Mouse (Mus musculus): Measurements from ENCODE around the gene Atp5d. TPM values are rescaled to one million over a fixed set of nuclear protein-coding genes. Genes with fewer than 3 reads are reported as not detected.

Atp5d gene
- polyA plus RNA-seq (2011; ENCODE audit: insufficient read depth, insufficient read length, low read depth, missing spikeins): 242 and 255 TPM in 2 replicates

GRCm38 (mm10) chr10:80138553-80139438, at the start of gene Atp5d:
Gene Atp5d (plus strand): TSS chr10:80138632.
- peak within 1 kb of the TSS; percentile 84 for H3K4me3 ChIP-seq (ENCODE audit: low read depth, low read length)
- no peaks in the 10 kb centered on the region for H3K9me3 ChIP-seq (replicated peaks; ENCODE audit: control insufficient read depth, insufficient read depth, low read length, poor library complexity, severe bottlenecking)
- peak; percentile 79 for TF ChIP-seq POLR2A (IDR thresholded peaks at IDR 0.05; ENCODE audit: insufficient read depth, low read length)
- no peak for TF ChIP-seq CTCF (IDR thresholded peaks at IDR 0.05; ENCODE audit: low read depth, low read length)
- TF ChIP-seq EP300 (IDR thresholded peaks at IDR 0.05; ENCODE audit: insufficient read depth, low read depth, low read length): 0 out of 2 replicates have a peak, but pooled peaks have one; percentile 24
- H3K27ac ChIP-seq (ENCODE audit: insufficient read depth, low read length): peak within 1 kb of the TSS; percentile 19; the same call in 1 of the 2 replicates
- no peaks in the 10 kb centered on the region for H3K4me1 ChIP-seq (ENCODE audit: control insufficient read depth, insufficient read depth, low read length)
- H3K9ac ChIP-seq (ENCODE audit: low read depth, poor library complexity, severe bottlenecking): peak within 1 kb of the TSS; percentile 75
- H3K36me3 ChIP-seq (ENCODE audit: control insufficient read depth, insufficient read depth, low read length, poor library complexity, severe bottlenecking): peaks cover 5% of the 10 kb centered on the region
- no peaks in the 10 kb centered on the region for H3K27me3 ChIP-seq (ENCODE audit: control insufficient read depth, insufficient read depth, low read length, poor library complexity, severe bottlenecking)

GRCm38 (mm10) chr10:80089146-80089545, 49.3 kb upstream of the Atp5d start:
- H3K36me3 ChIP-seq (ENCODE audit: control insufficient read depth, insufficient read depth, low read length, poor library complexity, severe bottlenecking): no peaks in the 10 kb centered on the region; the same call in 1 of the 2 replicates
- H3K4me3 ChIP-seq (ENCODE audit: low read depth, low read length): no peak overlapping the region
- H3K27ac ChIP-seq (ENCODE audit: insufficient read depth, low read length): no peak overlapping the region
- H3K27me3 ChIP-seq (ENCODE audit: control insufficient read depth, insufficient read depth, low read length, poor library complexity, severe bottlenecking): no peaks in the 10 kb centered on the region
- H3K9me3 ChIP-seq (replicated peaks; ENCODE audit: control insufficient read depth, insufficient read depth, low read length, poor library complexity, severe bottlenecking): no peaks in the 10 kb centered on the region
- no peak overlapping the region for H3K9ac ChIP-seq (ENCODE audit: low read depth, poor library complexity, severe bottlenecking)
- H3K4me1 ChIP-seq (ENCODE audit: control insufficient read depth, insufficient read depth, low read length): no peaks in the 10 kb centered on the region
- no peak for TF ChIP-seq EP300 (IDR thresholded peaks at IDR 0.05; ENCODE audit: insufficient read depth, low read depth, low read length)
- no peak for TF ChIP-seq POLR2A (IDR thresholded peaks at IDR 0.05; ENCODE audit: insufficient read depth, low read length)
- TF ChIP-seq CTCF (IDR thresholded peaks at IDR 0.05; ENCODE audit: low read depth, low read length): peak; percentile 6

- Histone ChIP-seq H3K36me3 (ENCODE audit: control insufficient read depth, insufficient read depth, low read length, poor library complexity, severe bottlenecking) (no peaks in the 10 kb centered on the region), H3K4me3 (ENCODE audit: low read depth, low read length) (no peak overlapping the region), H3K27me3 (ENCODE audit: control insufficient read depth, insufficient read depth, low read length, poor library complexity, severe bottlenecking) (no peaks in the 10 kb centered on the region), H3K27ac (ENCODE audit: insufficient read depth, low read length) (no peak overlapping the region), H3K9me3 (replicated peaks; ENCODE audit: control insufficient read depth, insufficient read depth, low read length, poor library complexity, severe bottlenecking) (no peaks in the 10 kb centered on the region), H3K9ac (ENCODE audit: low read depth, poor library complexity, severe bottlenecking) (no peak overlapping the region), H3K4me1 (ENCODE audit: control insufficient read depth, insufficient read depth, low read length) (no peaks in the 10 kb centered on the region)
- TF ChIP-seq POLR2A (IDR thresholded peaks at IDR 0.05; ENCODE audit: insufficient read depth, low read length) (no peak), CTCF (IDR thresholded peaks at IDR 0.05; ENCODE audit: low read depth, low read length) (no peak), EP300 (IDR thresholded peaks at IDR 0.05; ENCODE audit: insufficient read depth, low read depth, low read length) (no peak)
These were observed 46.9 kb upstream of the Atp5d start for GRCm38 (mm10) chr10:80091527-80091926.

GRCm38 (mm10) chr10:80092690-80093089, 45.7 kb upstream of the Atp5d start:
- Histone ChIP-seq H3K9me3 (replicated peaks; ENCODE audit: control insufficient read depth, insufficient read depth, low read length, poor library complexity, severe bottlenecking) (no peaks in the 10 kb centered on the region), H3K4me3 (ENCODE audit: low read depth, low read length) (no peak overlapping the region), H3K9ac (ENCODE audit: low read depth, poor library complexity, severe bottlenecking) (no peak overlapping the region), H3K36me3 (ENCODE audit: control insufficient read depth, insufficient read depth, low read length, poor library complexity, severe bottlenecking) (no peaks in the 10 kb centered on the region), H3K27me3 (ENCODE audit: control insufficient read depth, insufficient read depth, low read length, poor library complexity, severe bottlenecking) (no peaks in the 10 kb centered on the region), H3K4me1 (ENCODE audit: control insufficient read depth, insufficient read depth, low read length) (peaks cover 1% of the 10 kb centered on the region), H3K27ac (ENCODE audit: insufficient read depth, low read length) (no peak overlapping the region)
- TF ChIP-seq CTCF (IDR thresholded peaks at IDR 0.05; ENCODE audit: low read depth, low read length) (no peak), EP300 (IDR thresholded peaks at IDR 0.05; ENCODE audit: insufficient read depth, low read depth, low read length) (no peak), POLR2A (IDR thresholded peaks at IDR 0.05; ENCODE audit: insufficient read depth, low read length) (no peak)

- Histone ChIP-seq H3K27me3 (ENCODE audit: control insufficient read depth, insufficient read depth, low read length, poor library complexity, severe bottlenecking) (no peaks in the 10 kb centered on the region), H3K9ac (ENCODE audit: low read depth, poor library complexity, severe bottlenecking) (no peak overlapping the region), H3K9me3 (replicated peaks; ENCODE audit: control insufficient read depth, insufficient read depth, low read length, poor library complexity, severe bottlenecking) (no peaks in the 10 kb centered on the region), H3K4me3 (ENCODE audit: low read depth, low read length) (no peak overlapping the region), H3K27ac (ENCODE audit: insufficient read depth, low read length) (no peak overlapping the region), H3K4me1 (ENCODE audit: control insufficient read depth, insufficient read depth, low read length) (peaks cover 6% of the 10 kb centered on the region), H3K36me3 (ENCODE audit: control insufficient read depth, insufficient read depth, low read length, poor library complexity, severe bottlenecking) (no peaks in the 10 kb centered on the region)
- no peak for TF ChIP-seq POLR2A (IDR thresholded peaks at IDR 0.05; ENCODE audit: insufficient read depth, low read length)
- no peak for TF ChIP-seq CTCF (IDR thresholded peaks at IDR 0.05; ENCODE audit: low read depth, low read length)
- TF ChIP-seq EP300 (IDR thresholded peaks at IDR 0.05; ENCODE audit: insufficient read depth, low read depth, low read length): no peak
These were observed 44.3 kb upstream of the Atp5d start for GRCm38 (mm10) chr10:80094085-80094484.

- H3K4me3 ChIP-seq (ENCODE audit: low read depth, low read length): no peak overlapping the region
- TF ChIP-seq POLR2A (IDR thresholded peaks at IDR 0.05; ENCODE audit: insufficient read depth, low read length) (no peak), CTCF (IDR thresholded peaks at IDR 0.05; ENCODE audit: low read depth, low read length) (no peak), EP300 (IDR thresholded peaks at IDR 0.05; ENCODE audit: insufficient read depth, low read depth, low read length) (no peak)
- no peaks in the 10 kb centered on the region for H3K36me3 ChIP-seq (ENCODE audit: control insufficient read depth, insufficient read depth, low read length, poor library complexity, severe bottlenecking)
- H3K27ac ChIP-seq (ENCODE audit: insufficient read depth, low read length): no peak overlapping the region
- no peaks in the 10 kb centered on the region for H3K27me3 ChIP-seq (ENCODE audit: control insufficient read depth, insufficient read depth, low read length, poor library complexity, severe bottlenecking)
- H3K4me1 ChIP-seq (ENCODE audit: control insufficient read depth, insufficient read depth, low read length): peaks cover 6% of the 10 kb centered on the region
- no peak overlapping the region for H3K9ac ChIP-seq (ENCODE audit: low read depth, poor library complexity, severe bottlenecking)
- no peaks in the 10 kb centered on the region for H3K9me3 ChIP-seq (replicated peaks; ENCODE audit: control insufficient read depth, insufficient read depth, low read length, poor library complexity, severe bottlenecking)
These were observed 43.7 kb upstream of the Atp5d start for GRCm38 (mm10) chr10:80094684-80095083.
